Mouse (Mus musculus) cerebellum, adult 9-10 months (tissue): ENCODE data around the gene Kirrel3.

Source experiments
- DNase-seq: peaks from one replicate; pipeline ENCODE4 v3.0.0; 2022

Kirrel3 gene

GRCm38 (mm10) chr9:35043619-35044018, 557.9 kb downstream of the Kirrel3 start:
- DNase-seq = no peak

GRCm38 (mm10) chr9:35044458-35044857, 558.8 kb downstream of the Kirrel3 start:
- DNase-seq = no peak

DNA sequence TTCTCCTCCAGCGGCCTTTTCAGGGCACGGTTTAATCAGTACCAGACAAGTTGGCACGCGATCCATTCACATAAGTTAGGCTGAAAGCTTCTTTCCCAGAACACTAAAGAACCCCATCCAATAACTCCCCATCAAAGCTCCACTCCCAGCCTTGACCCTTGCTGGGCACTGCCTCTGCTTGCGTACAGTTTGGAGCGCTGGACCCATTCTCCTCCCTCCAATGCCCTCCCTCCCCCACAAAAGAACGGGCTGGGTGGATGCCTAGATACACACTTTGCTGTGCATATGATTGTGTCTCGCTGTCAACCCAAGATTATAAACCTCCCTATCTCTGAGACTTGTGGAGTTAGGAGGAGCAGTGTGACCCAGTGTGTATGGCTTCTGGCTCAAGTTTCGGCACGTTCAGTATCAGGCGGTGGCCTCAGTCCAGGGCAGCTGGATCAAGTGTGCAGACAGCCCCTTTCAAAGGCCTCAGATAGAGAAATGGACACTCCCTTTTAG, 559.4 kb downstream of the Kirrel3 start:
- DNase-seq = no peak

DNA sequence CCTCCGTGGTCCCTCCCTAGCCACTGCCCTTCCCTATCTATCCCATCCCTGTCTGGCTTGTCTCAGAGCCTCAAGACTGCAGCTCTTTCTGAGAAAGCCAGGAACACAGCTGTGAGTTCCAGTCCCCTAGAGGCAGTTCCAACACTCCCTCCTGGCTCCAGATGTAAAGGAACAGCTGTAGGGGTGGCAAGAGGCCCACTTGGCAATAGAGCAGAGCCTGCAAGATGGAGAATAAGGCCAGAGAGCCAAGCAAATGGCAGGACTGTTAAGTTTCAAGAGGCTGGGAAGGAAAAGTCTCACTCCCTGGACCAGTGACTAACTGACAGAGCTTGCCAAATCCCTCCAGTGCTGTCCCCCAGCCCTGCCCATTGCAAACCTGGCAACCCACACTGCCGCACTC, 560.1 kb downstream of the Kirrel3 start:
- DNase-seq = no peak

- no peak for DNase-seq
Measured at GRCm38 (mm10) chr9:35048449-35048848, 562.8 kb downstream of the Kirrel3 start.

DNA sequence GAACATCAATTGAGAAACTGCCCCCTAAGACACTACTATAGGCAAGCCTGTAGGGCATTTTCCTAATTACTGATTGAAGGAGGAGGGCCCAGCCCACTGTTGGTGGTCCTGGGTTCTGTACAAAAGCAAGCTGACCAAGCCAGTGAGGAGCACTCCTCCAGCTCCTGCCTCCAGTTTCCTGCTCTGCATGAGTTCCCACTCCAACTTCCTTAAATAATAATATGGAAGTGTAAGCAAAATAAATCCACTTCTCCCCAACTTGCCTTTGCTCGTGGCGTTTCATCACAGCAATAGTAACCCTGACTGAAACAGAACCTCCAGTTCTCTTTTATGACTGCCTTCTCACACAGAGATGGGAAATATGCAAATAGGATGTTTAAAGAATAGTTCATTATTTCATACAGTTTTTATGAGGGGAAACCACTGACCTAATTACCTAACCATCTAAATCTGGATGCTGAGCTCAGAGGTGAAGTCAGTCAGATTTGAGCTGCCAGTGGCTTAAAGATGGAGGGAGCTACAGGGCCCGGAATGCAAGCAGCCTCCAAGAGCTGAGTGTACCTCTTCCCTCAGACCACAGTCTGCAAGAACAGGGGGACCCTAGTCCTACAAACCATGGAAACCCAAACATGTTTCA, 564.3 kb downstream of the Kirrel3 start:
- DNase-seq = no peak

- DNase-seq = no peak
Measured at GRCm38 (mm10) chr9:35050701-35051454, 565.2 kb downstream of the Kirrel3 start.

DNA sequence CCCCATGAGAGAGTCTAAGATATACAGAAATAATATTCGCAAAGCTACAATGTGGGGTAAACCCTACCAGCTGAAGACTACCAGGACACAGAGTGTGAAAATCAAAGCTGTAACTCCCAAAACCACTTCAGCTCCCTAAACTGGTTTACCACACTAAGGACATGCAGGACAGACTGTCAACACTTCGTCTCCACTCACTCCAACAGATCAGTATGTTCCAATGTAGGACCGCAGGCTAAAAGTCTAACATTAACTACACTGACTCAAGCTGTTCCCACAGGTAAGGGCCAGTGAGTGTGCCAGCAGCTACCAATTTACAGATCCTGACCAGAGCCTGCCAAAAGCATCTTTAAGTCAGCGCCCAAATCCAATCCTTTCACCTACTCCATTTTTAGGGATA, 566.0 kb downstream of the Kirrel3 start:
- DNase-seq = no peak

GRCm38 (mm10) chr9:35052671-35053070, 567.0 kb downstream of the Kirrel3 start:
- no peak for DNase-seq

DNA sequence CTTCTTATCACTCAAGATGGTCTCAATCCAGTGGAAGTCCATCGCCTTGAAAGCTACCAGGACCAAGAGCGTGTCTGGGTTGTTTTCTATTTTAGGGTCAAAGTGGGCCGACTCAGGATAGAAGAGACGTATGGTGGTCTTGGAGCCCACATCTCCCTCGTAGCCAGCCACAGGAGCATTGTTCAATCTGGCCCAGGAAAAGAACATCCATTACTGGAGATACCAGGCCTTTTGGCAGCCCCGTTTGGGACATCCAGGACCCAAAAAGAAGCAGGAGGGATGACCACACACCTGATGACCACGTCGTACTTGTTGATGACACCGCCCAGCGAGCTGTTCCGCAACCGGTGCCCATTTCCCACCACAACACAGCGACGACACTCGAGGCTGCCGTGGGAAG, 567.4 kb downstream of the Kirrel3 start:
- no peak for DNase-seq

DNA sequence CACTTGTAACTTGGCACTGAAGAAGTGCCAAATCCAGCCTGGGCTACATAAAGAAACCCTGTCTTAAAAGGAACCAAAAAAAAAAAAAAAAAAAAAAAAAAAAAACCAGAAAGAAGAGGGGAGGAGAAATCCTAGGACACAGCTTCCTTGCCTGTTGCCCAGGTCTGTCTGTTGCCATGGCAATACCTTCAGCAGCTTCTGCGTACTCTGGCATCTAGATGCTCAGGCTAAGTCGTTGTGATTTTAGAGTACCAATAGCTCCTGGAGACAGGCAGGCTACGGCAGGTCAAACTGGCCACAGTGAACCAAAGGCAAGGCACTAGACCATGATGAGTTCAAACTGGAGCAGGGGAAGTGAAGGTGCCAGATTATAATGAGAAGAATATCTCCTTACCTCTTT, 568.0 kb downstream of the Kirrel3 start:
- DNase-seq = no peak

DNA sequence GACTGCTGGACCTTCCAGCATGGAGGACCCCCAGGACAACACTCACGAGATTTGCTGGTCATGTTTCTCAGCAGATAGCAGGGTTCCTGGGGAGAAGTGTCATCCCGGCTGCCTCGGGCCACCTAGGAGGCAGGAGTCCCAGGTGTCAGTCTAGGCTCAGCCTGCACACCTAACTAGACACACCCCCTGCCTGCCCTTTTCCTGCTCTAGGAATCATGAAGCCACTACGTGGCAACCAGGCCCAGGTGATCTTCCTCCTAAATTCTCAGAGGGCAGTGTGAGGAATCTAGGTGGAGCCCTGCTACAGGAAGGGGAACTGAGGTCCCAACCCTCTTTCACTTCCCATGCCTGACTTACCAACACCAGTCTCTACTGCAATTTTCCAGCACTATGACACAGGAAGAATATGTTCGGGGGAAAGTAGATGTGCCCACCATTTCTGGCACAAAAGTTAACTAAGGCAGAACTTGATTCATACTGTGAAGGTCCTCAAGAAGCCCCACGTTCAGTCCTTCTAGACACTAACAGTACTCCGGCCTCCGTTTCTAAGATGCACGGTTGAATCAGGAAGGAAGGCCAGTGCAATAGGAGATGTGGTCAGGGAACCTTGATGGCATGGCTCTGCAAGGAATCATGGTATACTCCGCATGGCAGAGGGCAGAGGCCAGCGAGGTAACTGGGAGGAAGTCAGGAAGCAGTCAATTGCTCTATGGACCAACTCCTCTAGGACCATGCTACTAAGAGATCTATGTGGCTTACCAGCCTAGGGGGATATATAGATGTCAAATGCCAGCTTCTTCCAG, 570.0 kb downstream of the Kirrel3 start:
- no peak for DNase-seq

DNA sequence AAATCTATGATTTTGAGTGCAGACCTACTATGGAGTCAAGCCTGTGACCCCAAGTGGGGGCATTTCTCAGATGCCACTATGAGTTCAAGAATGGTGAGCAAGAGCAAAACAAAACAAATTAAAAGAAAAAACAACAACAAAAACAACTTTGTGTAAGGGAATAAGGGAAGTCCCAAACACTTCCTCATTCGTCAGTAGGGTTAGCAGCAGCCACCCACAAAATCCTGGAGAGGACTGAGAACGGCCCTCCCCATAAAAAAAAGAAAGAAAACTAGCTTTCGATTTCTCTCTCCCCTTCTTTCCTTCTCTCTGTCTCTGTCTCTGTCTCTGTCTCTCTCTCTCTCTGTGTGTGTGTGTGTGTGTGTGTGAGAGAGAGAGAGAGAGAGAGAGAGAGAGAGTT, 570.9 kb downstream of the Kirrel3 start:
- DNase-seq = no peak

GRCm38 (mm10) chr9:35057631-35058030, 571.9 kb downstream of the Kirrel3 start:
- DNase-seq = no peak

DNA sequence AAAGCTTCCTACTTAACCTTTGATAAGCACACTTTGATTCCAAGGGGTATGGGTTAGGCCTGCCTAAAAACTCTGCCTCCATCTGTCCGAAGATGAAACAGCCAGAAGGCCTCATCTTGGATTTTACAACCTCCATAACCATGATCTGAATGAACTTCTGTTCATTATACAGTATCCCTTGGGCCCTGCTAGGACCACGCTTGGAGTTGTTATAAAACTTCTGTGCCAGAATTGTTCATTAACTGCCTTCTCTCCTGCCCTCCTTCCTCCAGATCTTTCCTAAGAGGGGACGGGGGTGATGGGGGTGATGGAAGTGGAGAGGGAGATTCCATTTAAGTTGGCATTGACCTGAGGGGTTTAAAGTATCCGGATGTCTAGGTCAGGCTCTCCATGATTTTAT, 572.5 kb downstream of the Kirrel3 start:
- no peak for DNase-seq

DNA sequence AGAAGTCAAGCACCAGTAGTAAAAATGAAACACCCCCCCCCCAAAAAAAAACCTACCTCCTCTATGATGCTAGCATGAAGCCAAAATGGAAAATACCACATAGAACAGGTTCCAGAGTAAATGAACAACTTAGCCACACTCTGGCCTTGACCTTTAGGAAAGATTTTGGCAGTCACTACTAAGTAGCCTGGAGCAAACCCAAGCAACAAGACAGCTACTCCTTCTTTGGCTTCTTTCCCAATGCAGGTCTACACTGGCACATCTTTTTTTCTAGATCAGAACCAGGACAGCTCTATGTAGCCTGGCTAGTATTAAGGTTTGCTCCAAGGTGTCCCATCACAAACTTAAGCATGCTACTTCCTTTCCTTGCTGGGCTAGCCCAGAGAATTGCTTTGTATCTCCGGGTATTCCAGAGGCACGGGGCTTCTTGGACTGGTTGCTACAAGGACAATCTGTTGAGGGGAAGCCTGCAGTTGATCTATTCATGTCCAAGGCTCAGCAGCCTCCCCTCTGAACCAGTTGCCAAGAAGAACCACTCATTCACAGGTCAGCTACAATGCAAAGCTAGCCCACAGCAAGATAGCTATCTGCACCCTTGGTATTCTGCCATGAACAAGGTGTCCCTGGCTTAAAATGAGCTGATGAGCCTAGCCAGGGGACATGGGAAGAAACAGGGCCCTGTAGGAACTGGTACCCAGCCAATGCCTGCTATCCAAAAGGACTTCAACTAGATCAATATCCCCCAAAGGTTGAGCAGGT, 573.1 kb downstream of the Kirrel3 start:
- DNase-seq = peak; percentile 70

GRCm38 (mm10) chr9:35059881-35060280, 574.2 kb downstream of the Kirrel3 start:
- DNase-seq = no peak

GRCm38 (mm10) chr9:35061446-35061845, 575.8 kb downstream of the Kirrel3 start:
- DNase-seq = peak; percentile 47
